Mouse (Mus musculus) cerebral cortex, adult 2 months (tissue): ENCODE measurements around the gene Mtnr1a.

Experiments
- WGBS: fragments of 180-500 bp; shearing (Covaris S2); methylation state at CpG from one replicate; pipeline ENCODE4 v1.1.7; 2018; 5-methylcytosine and 5-hydroxymethylcytosine counted together

The Mtnr1a gene

GRCm38 (mm10) chr8:45109371-45110063 lies 40.6 kb downstream of the Mtnr1a start:
- 10% methylated on average over 13 of the region's 13 CpGs for WGBS

- WGBS: 12% methylated on average over 16 of the region's 16 CpGs
Measured at GRCm38 (mm10) chr8:45110064-45110812, 41.3 kb downstream of the Mtnr1a start.

- WGBS: 61% methylated on average over 5 of the region's 5 CpGs
Measured at GRCm38 (mm10) chr8:45110813-45111104, 41.8 kb downstream of the Mtnr1a start.

GRCm38 (mm10) chr8:45111820-45112219 lies 42.9 kb downstream of the Mtnr1a start:
- 92% methylated on average over 5 of the region's 5 CpGs for WGBS

- WGBS: 45% methylated on average over 3 of the region's 3 CpGs
Measured at GRCm38 (mm10) chr8:45117588-45117987, 48.7 kb downstream of the Mtnr1a start.

GRCm38 (mm10) chr8:45125680-45126079 lies 56.7 kb downstream of the Mtnr1a start:
- WGBS: 50% methylated on average over 5 of the region's 5 CpGs
